Mouse (Mus musculus): Measurements from ENCODE around the gene Cd163l1. TPM values are rescaled to one million over a fixed set of nuclear protein-coding genes. Genes with fewer than 3 reads are reported as not detected.

Gene Cd163l1
- not detected in 4 replicates for total RNA-seq (2023)

DNA sequence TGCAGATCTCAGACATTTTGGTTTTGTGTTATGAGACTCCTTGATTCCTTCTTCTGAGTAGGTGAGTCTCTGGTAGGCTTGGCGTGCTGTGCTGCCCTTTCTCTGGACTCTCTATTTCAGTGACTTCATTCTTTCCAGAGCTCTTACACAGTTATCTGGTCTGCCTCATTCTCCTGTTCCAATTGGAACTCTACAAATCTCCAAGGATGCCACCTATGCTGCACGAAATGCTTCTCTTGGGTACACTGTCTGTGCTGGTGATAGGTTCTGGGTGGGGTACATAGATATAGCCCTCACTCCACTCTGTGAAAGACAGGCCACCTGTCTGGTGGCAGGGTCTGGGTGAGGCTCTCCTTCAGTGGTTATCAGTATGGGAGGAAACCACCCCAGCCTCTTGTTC lies at the start of gene Cd163l1:
Gene Cd163l1 (plus strand): TSS at position 301 of the 400 bp plus-strand sequence.

DNA sequence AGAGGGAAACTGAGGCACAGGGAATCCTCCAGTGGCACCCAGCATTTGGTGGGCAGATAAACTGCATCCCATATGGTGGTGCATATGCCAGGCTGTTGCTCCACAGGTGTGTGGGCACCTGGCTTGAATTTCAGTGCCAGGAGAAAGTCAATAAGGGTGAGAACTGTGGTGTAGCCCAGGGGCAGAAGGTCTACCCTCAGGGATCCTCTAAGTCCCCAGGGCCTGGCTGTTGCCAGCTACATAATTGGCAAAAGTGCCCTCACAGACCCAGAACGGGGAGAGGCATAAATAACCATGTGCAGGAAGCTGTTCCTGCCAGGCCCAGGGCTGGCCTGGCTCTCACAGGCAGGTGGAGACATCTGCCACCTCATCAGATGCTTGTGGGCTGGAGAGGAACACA lies 45.1 kb upstream of the Cd163l1 start, which contains the start of gene Olfr523:
Gene Olfr523 (plus strand): TSS at position 282 of the 400 bp plus-strand sequence.

DNA sequence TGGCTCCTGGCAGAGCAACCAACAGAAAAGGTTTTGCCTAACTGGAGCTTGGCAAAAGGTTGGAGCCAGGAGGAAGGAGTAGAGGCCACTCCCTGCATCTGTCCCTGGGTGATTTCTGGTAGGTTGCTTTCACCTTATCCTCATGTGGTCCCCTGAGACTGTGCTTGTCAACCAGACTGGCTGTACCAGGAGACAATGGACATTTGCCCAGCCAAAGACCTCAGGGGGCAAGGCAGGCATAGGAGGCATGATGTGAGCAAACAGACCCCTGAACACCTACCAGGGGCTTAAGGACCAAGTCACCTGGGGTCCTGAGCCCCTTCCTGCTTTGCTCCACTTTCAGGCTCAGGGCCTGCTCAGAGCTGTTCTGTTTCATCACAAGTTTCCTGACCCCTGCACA lies 12.2 kb upstream of the Cd163l1 start, which contains the start of gene Olfr524:
Gene Olfr524 (minus strand): TSS at position 101 of the 400 bp plus-strand sequence.

DNA sequence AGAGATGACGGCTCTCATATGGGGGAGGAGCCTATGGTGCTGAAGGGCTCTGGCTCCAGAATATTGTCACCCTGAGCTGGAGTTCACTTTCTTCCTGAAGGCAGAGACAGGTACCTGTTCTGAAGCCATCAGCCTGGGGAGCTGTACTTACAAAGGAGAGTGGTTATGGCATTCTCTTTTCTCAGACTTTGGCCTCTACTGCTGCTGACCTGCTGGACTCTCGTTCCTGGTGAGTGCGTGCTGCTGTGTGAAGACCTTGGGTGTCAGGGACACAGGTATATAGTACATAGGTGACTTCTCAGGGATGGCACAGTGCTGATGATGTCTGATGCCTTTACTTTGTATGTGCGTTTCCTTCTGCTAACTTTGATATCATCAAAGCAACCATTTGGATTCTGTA lies 29.1 kb downstream of the Cd163l1 start, which contains the start of gene 5830411N06Rik:
Gene 5830411N06Rik (plus strand): TSS at position 69 of the 400 bp plus-strand sequence.

Other genes starting within 250 kb of the Cd163l1 start
- not detected in 4 replicates for gene 6430531B16Rik, start 239.5 kb upstream of the Cd163l1 start, total RNA-seq (2023)
- gene Adam8, start 225.7 kb upstream of the Cd163l1 start, total RNA-seq (2023): 1.6 to 4.4 TPM (median 3.1 TPM) in 4 replicates
- gene Zfp511, start 181.9 kb upstream of the Cd163l1 start, total RNA-seq (2023): 34.0 to 41.3 TPM (median 38.2 TPM) in 4 replicates
- 32.0 to 37.6 TPM (median 35.1 TPM) in 4 replicates for gene Tubgcp2, start 181.6 kb upstream of the Cd163l1 start, total RNA-seq (2023)
- gene Msx3, start 169.2 kb upstream of the Cd163l1 start, total RNA-seq (2023): not detected in 4 replicates
- gene Caly, start 135.7 kb upstream of the Cd163l1 start, total RNA-seq (2023): not detected in 4 replicates
- gene Prap1, start 124.9 kb upstream of the Cd163l1 start, total RNA-seq (2023): not detected in 4 replicates
- gene Fuom, start 115.8 kb upstream of the Cd163l1 start, total RNA-seq (2023): 1.8 to 5.3 TPM (median 4.0 TPM) in 4 replicates
- gene Paox, start 102.5 kb upstream of the Cd163l1 start, total RNA-seq (2023): 3.1 to 4.2 TPM (median 3.5 TPM) in 4 replicates
- gene Echs1, start 101.8 kb upstream of the Cd163l1 start, total RNA-seq (2023): 22.1 to 27.3 TPM (median 23.2 TPM) in 4 replicates
- 11.6 to 23.1 TPM (median 20.5 TPM) in 4 replicates for gene Mtg1, start 80.7 kb upstream of the Cd163l1 start, total RNA-seq (2023)
- gene Sprn, start 63.4 kb upstream of the Cd163l1 start, total RNA-seq (2023): not detected in 4 replicates
- gene Olfr522, start 53.5 kb upstream of the Cd163l1 start, total RNA-seq (2023): not detected in 4 replicates
- gene Olfr523, start 45.0 kb upstream of the Cd163l1 start, total RNA-seq (2023): not detected in 4 replicates
- not detected in 4 replicates for gene Olfr524, start 12.3 kb upstream of the Cd163l1 start, total RNA-seq (2023)
- gene 5830411N06Rik, start 29.0 kb downstream of the Cd163l1 start, total RNA-seq (2023): not detected in 4 replicates
- gene Olfr525, start 102.6 kb downstream of the Cd163l1 start, total RNA-seq (2023): not detected in 4 replicates
- gene Olfr527, start 115.8 kb downstream of the Cd163l1 start, total RNA-seq (2023): not detected in 4 replicates
- gene Olfr60, start 143.4 kb downstream of the Cd163l1 start, total RNA-seq (2023): not detected in 4 replicates
- gene Olfr530, start 158.1 kb downstream of the Cd163l1 start, total RNA-seq (2023): not detected in 4 replicates
- gene Olfr531, start 184.7 kb downstream of the Cd163l1 start, total RNA-seq (2023): not detected in 4 replicates
- not detected in 4 replicates for gene Olfr532, start 203.4 kb downstream of the Cd163l1 start, total RNA-seq (2023)
- gene Olfr533, start 245.1 kb downstream of the Cd163l1 start, total RNA-seq (2023): not detected in 4 replicates

Measured in B cell, adult 62 days (primary cell).